Mouse (Mus musculus) layer of hippocampus, adult 8-10 months (tissue): ENCODE results near the gene Nat10. TPM values are rescaled to one million over a fixed set of nuclear protein-coding genes. Genes with fewer than 3 reads are reported as not detected.

Source experiments
- total RNA-seq, 4 experiments: library from RNA; stranded (reverse); gene quantifications; 2 replicates each; pipeline ENCODE4 v1.2.4; 2022

Nat10 gene
- total RNA-seq, 4 experiments from 2014 or later: 34.9 to 45.8 (median 37.0) TPM

Other genes starting within 250 kb of the Nat10 start
- gene Abtb2, start 195.0 kb downstream of the Nat10 start, total RNA-seq: 10 to 100 TPM in 2 of 4 experiments, 1 to 10 TPM in 2; 8.8 to 10.6 (median 10.1) TPM
- gene Caprin1, start 36.4 kb upstream of the Nat10 start, total RNA-seq: 100 to 1,000 TPM; 280 to 296 (median 288) TPM
- 10 to 100 TPM; 16.1 to 29.7 (median 21.3) TPM for gene Lmo2, start 196.7 kb upstream of the Nat10 start, total RNA-seq